Mouse (Mus musculus) spleen, adult 2 months (tissue): ENCODE results near the gene 1700022I11Rik. TPM values are rescaled to one million over a fixed set of nuclear protein-coding genes. Genes with fewer than 3 reads are reported as not detected.
A peak's percentile ranks its signal among the peaks of the same experiment; 100 is the strongest.

Source experiments
- DNase-seq, 2 experiments: peaks; one replicate each; pipeline versions ENCODE4 v3.0.0 to v3.0.0-alpha.2; 2012 to 2021; ENCODE audit warnings: low spot score in 2 of 2, low read depth in 1 of 2
- H3K27ac ChIP-seq: fragments of 200-500 bp; 2 replicates; pipeline ENCODE4 v1.5.1; 2012; ENCODE audit warnings: low read length, inconsistent platforms; ENCODE audit not compliant: insufficient read depth
- H3K27me3 ChIP-seq: fragments of 200-500 bp; 2 replicates; pipeline ENCODE4 v1.6.1; 2012; ENCODE audit warnings: mild to moderate bottlenecking, moderate library complexity, low read length, inconsistent platforms; ENCODE audit not compliant: control insufficient read depth, insufficient read depth
- H3K36me3 ChIP-seq: fragments of 200-500 bp; 2 replicates; pipeline ENCODE4 v1.6.1; 2012; ENCODE audit warnings: mild to moderate bottlenecking, low read length, inconsistent platforms; ENCODE audit not compliant: control insufficient read depth, insufficient read depth
- H3K4me1 ChIP-seq: fragments of 200-500 bp; 2 replicates; pipeline ENCODE4 v1.6.1; 2011; ENCODE audit warnings: inconsistent platforms; ENCODE audit not compliant: control insufficient read depth, insufficient read depth, insufficient read length
- H3K4me3 ChIP-seq: fragments of 200-500 bp; 2 replicates; pipeline ENCODE4 v1.5.1; 2011; ENCODE audit warnings: mild to moderate bottlenecking, inconsistent platforms; ENCODE audit not compliant: insufficient read depth, insufficient read length; ENCODE audit errors: extremely low read depth
- CTCF ChIP-seq: fragments of 200-500 bp; IDR thresholded peaks from 2 replicates; pipeline ENCODE4 v1.5.1; 2011; ENCODE audit warnings: mild to moderate bottlenecking, inconsistent platforms; ENCODE audit not compliant: insufficient read depth, insufficient read length, insufficient replicate concordance; ENCODE audit errors: extremely low read depth
- POLR2A ChIP-seq: fragments of 200-500 bp; IDR thresholded peaks from 2 replicates; pipeline ENCODE4 v1.6.1; 2011; ENCODE audit warnings: low read depth, low read length, inconsistent platforms
- WGBS: fragments of 180-500 bp; shearing (Covaris S2); methylation state at CpG from one replicate; pipeline ENCODE4 v1.1.7; 2018; 5-methylcytosine and 5-hydroxymethylcytosine counted together
- polyA plus RNA-seq: library from polyadenylated mRNA; depleted of rRNA; stranded (reverse); fragments of >200 nt; gene quantifications from 2 replicates; pipeline ENCODE4 v1.2.3, GENCODE M21; 2012

The 1700022I11Rik gene
- polyA plus RNA-seq, 1 experiment = not detected

DNA sequence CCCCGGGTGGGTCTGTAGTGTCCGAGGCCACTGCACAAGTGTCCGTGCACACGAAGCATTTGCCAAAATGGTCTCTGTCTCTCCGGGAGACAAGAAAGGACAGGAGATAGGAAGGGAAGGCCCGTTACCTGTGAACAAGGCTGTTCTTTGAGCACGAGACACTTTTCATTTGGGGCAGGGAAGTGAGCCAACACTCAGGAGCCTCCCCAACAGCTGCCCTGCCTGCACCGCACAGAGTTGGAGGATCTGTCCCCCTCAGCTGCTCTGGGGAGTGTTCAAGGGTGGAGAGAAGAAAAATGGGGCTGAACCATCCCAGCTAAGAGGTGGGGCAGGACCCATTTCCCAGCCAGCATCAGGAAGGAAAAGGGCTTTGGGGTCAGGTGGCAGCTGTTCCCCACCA, 11.4 kb upstream of the 1700022I11Rik start:
- Histone ChIP-seq H3K36me3 (peaks cover 5% of the 10 kb centered on the region; the same call in 1 of the 2 replicates), H3K27ac (no peak overlapping the region), H3K27me3 (no peaks in the 10 kb centered on the region), H3K4me3 (no peak overlapping the region), H3K4me1 (no peaks in the 10 kb centered on the region)
- DNase-seq = no peak
- TF ChIP-seq CTCF (no peak), POLR2A (no peak)
- 93% methylated on average over 8 of the region's 8 CpGs for WGBS

- 82% methylated on average over 8 of the region's 8 CpGs for WGBS
- TF ChIP-seq POLR2A (no peak), CTCF (no peak)
- H3K4me3 ChIP-seq = no peak overlapping the region
- H3K4me1 ChIP-seq = no peaks in the 10 kb centered on the region
- no peaks in the 10 kb centered on the region for H3K27me3 ChIP-seq
- peaks cover 5% of the 10 kb centered on the region; the same call in 1 of the 2 replicates for H3K36me3 ChIP-seq
- H3K27ac ChIP-seq = no peak overlapping the region
- no peak for DNase-seq
Measured at GRCm38 (mm10) chr4:42958942-42959341, 10.5 kb upstream of the 1700022I11Rik start.

GRCm38 (mm10) chr4:42959382-42959781, 10.0 kb upstream of the 1700022I11Rik start:
- Histone ChIP-seq H3K27me3 (no peaks in the 10 kb centered on the region), H3K4me3 (no peak overlapping the region), H3K27ac (no peak overlapping the region), H3K36me3 (peaks cover 5% of the 10 kb centered on the region; the same call in 1 of the 2 replicates), H3K4me1 (no peaks in the 10 kb centered on the region)
- TF ChIP-seq CTCF (no peak), POLR2A (no peak)
- DNase-seq = no peak
- WGBS = 50% methylated on average over 4 of the region's 4 CpGs

DNA sequence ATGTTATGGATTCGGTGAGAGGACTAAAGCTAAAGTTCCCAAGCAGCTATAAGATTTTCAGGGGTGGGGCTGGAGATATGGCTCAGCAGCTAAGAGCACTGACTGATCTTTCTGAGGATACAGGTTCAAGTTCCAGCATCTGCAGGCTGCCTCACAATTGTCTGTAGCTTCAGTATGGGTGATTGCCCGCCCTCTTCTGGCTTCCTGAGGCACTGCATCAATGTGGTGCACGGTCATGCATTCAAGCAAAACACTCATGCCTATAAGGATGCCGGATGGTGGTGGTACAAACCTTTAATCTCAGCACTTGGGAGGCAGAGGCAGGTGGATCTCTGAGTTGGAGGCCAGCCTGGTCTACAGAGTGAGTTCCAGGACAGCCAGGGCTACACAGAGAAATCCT, 7.8 kb upstream of the 1700022I11Rik start:
- Histone ChIP-seq H3K4me3 (no peak overlapping the region), H3K27me3 (no peaks in the 10 kb centered on the region), H3K4me1 (peaks cover 7% of the 10 kb centered on the region; the same call in 1 of the 2 replicates), H3K36me3 (peaks cover 5% of the 10 kb centered on the region; the same call in 1 of the 2 replicates), H3K27ac (no peak overlapping the region)
- TF ChIP-seq POLR2A = no peak
- peak; percentile 58; the same call in 1 of the 2 replicates for TF ChIP-seq CTCF
- DNase-seq = peak; percentile 36 to 58
- 20% methylated on average over 4 of the region's 4 CpGs for WGBS

DNA sequence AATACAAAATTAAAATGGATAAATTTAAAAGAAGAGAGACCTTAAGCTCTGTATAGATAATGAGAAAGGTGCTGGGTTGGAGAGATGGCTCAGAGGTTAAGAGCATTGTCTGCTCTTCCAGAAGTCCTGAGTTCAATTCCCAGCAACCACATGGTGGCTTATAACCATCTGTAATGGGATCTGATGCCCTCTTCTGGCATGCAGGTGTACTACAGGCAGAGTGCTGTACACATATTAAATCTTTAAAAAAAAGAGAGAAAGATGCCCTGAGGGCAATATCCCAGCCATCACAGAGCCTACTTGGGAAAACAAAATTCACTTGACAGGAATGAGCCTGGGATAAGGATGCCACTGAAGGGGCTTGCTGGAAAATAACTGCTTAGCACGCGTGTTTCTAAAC, 5.9 kb upstream of the 1700022I11Rik start:
- no peaks in the 10 kb centered on the region for H3K27me3 ChIP-seq
- no peak for TF ChIP-seq CTCF
- TF ChIP-seq POLR2A = no peak
- DNase-seq = no peak
- no peak overlapping the region for H3K4me3 ChIP-seq
- peaks cover 7% of the 10 kb centered on the region; the same call in 1 of the 2 replicates for H3K4me1 ChIP-seq
- H3K27ac ChIP-seq = no peak overlapping the region
- 95% methylated on average over 2 of the region's 2 CpGs for WGBS
- no peaks in the 10 kb centered on the region for H3K36me3 ChIP-seq

- no peak overlapping the region for H3K27ac ChIP-seq
- 18% methylated on average over 12 of the region's 12 CpGs for WGBS
- peaks cover 7% of the 10 kb centered on the region; the same call in 1 of the 2 replicates for H3K4me1 ChIP-seq
- H3K27me3 ChIP-seq = no peaks in the 10 kb centered on the region
- H3K36me3 ChIP-seq = no peaks in the 10 kb centered on the region
- TF ChIP-seq CTCF (peak; percentile 47; the same call in 1 of the 2 replicates), POLR2A (no peak)
- no peak overlapping the region for H3K4me3 ChIP-seq
- DNase-seq = peak; percentile 47 to 72
Measured at GRCm38 (mm10) chr4:42965039-42965719, 4.2 kb upstream of the 1700022I11Rik start.

- Histone ChIP-seq H3K4me3 (no peak overlapping the region), H3K4me1 (no peaks in the 10 kb centered on the region), H3K27me3 (no peaks in the 10 kb centered on the region), H3K27ac (no peak overlapping the region), H3K36me3 (no peaks in the 10 kb centered on the region)
- no peak for DNase-seq
- WGBS = 93% methylated on average over 4 of the region's 4 CpGs
- no peak for TF ChIP-seq POLR2A
- TF ChIP-seq CTCF = no peak
Measured at GRCm38 (mm10) chr4:42972952-42973351, 3.5 kb downstream of the 1700022I11Rik start.
